Mouse (Mus musculus) liver, adult 2 months (tissue): Measurements from ENCODE around the gene Hacd1.

Experiments used
- CTCF ChIP-seq: fragments of 200-500 bp; IDR thresholded peaks from 2 replicates; pipeline ENCODE4 v1.5.1; 2011; ENCODE audit warnings: low read depth, low read length, control low read depth
- POLR2A ChIP-seq: fragments of 200-500 bp; IDR thresholded peaks from 2 replicates; pipeline ENCODE4 v1.6.1; 2011; ENCODE audit warnings: low read length, control low read depth; ENCODE audit not compliant: insufficient read depth; ENCODE audit errors: extremely low read depth

GRCm38 (mm10) chr2:14048381-14048780 is 7.6 kb downstream of the Hacd1 start:
- TF ChIP-seq CTCF (peak; percentile 61), POLR2A (no peak)
